Mouse (Mus musculus): ENCODE results near the gene Rhox1. TPM values are rescaled to one million over a fixed set of nuclear protein-coding genes. Genes with fewer than 3 reads are reported as not detected.
"Not testable (repeated sequence)": the region's sequence is repeated elsewhere in the genome, so short reads cannot be mapped to it uniquely, and the experiment has no call there.

Rhox1 gene
- polyA plus RNA-seq (2016; fragmentation: Nextera tagmentation; extraction: Ambion mirVana): not detected in 2 replicates

DNA sequence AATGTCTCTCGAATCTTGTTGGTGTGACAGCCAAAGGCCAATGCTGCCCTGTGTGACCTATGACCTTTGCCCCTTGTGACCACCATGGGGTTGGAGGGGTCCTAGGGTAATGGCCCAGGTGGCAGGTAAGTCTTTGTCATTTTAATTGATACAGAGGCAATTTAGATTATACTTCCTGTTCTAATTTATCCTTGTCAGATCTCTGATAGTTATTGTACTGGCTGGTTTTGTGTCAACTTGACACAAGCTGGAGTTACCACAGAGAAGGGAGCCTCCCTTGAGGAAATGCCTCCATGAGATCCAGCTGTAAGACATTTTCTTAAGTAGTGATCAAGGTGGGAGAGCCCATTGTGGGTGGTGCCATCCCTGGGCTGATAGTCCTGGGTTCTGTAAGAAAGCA, at the start of gene Rhox1:
TSS of gene Rhox1 (minus strand) at position 101 of the 400 bp plus-strand sequence.
- not testable (repeated sequence) for H3K27ac ChIP-seq (ENCODE audit: poor library complexity, severe bottlenecking); H3K4me3 ChIP-seq; ATAC-seq (ENCODE audit: insufficient number of reproducible peaks, low FRiP score); H3K9ac ChIP-seq; H3K9me3 ChIP-seq (replicated peaks); H3K4me2 ChIP-seq; H3K4me1 ChIP-seq (replicated peaks); H3K36me3 ChIP-seq; H3K27me3 ChIP-seq (replicated peaks)
- WGBS: 70% methylated on average over 1 of the region's 1 CpGs

DNA sequence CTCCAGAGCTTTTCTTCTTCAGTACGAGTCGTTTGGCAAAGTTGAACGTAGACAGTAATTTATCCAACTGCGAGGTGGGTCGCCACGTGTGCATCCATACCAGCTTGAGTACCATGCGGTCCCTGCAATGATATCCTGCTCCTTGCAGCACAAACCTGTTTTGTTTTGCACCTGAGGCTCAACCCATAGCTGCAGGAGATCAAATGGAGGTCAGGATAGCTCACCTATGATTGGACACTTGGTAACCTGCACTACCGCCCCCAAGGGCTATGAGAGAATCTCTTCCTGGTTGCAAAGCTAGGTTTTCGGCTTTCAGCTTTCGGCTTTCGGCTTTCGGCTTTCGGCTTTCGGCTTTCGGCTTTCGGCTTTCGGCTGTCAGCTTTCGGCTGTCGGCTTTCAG, 43.0 kb upstream of the Rhox1 start, which contains the start of gene Rhox4a:
TSS of gene Rhox4a (plus strand) at position 301 of the 400 bp plus-strand sequence.
- H3K9ac ChIP-seq; H3K36me3 ChIP-seq; ATAC-seq (ENCODE audit: insufficient number of reproducible peaks, low FRiP score); H3K27ac ChIP-seq (ENCODE audit: poor library complexity, severe bottlenecking); H3K4me2 ChIP-seq; H3K4me1 ChIP-seq (replicated peaks); H3K27me3 ChIP-seq (replicated peaks); H3K9me3 ChIP-seq (replicated peaks); H3K4me3 ChIP-seq: not testable (repeated sequence)
- WGBS: 91% methylated on average over 11 of the region's 19 CpGs

DNA sequence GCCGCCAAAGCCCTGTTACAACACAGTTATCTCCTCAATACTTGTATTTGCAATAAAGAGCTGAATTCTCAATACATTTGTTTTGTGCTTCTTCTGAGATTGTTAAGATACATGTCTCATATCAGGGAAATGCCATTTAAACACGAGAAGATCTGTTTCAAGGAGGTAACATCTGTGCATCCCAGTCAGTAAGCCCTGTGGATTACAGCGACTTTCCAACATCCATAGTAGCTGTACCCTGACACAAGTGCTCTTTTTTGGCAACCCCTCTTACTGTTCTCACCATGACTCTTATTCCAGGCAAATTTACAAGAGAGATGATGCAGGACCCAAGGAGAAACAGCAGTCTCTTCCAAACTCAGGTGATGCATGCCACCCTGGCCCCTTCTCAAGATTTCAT, 27.6 kb upstream of the Rhox1 start, which contains the start of gene Rhox3a:
TSS of gene Rhox3a (plus strand) at position 301 of the 400 bp plus-strand sequence.
- H3K9ac ChIP-seq; H3K27me3 ChIP-seq (replicated peaks); H3K36me3 ChIP-seq; H3K4me1 ChIP-seq (replicated peaks); H3K4me3 ChIP-seq; ATAC-seq (ENCODE audit: insufficient number of reproducible peaks, low FRiP score); H3K27ac ChIP-seq (ENCODE audit: poor library complexity, severe bottlenecking); H3K4me2 ChIP-seq; H3K9me3 ChIP-seq (replicated peaks): not testable (repeated sequence)
- 89% methylated on average over 1 of the region's 3 CpGs for whole genome bisulfite sequencing

DNA sequence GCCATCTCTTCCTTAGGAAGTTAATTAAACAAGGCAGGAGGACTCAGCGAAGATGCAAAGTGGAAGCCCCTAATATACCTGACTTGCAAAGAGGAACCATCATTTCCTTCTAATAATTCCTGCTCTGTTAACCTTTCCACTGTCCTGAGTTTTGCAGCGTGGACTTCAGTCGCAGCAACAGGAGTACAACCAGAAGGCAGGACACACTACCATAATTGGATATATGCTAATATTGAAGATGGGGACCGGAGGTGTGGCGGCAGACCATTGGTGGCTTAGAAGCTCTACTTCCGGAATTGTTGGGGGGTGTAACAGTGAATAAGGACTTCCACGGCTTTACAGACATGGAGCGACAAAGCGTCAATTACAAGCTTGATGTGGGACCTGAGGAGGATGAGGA, 22.6 kb upstream of the Rhox1 start, which contains the start of gene Rhox2a:
TSS of gene Rhox2a (plus strand) at position 301 of the 400 bp plus-strand sequence.
- H3K9ac ChIP-seq; H3K27me3 ChIP-seq (replicated peaks); ATAC-seq (ENCODE audit: insufficient number of reproducible peaks, low FRiP score); H3K4me2 ChIP-seq; H3K36me3 ChIP-seq; H3K4me3 ChIP-seq; H3K9me3 ChIP-seq (replicated peaks); H3K27ac ChIP-seq (ENCODE audit: poor library complexity, severe bottlenecking); H3K4me1 ChIP-seq (replicated peaks): not testable (repeated sequence)
- WGBS: 100% methylated on average over 2 of the region's 9 CpGs

DNA sequence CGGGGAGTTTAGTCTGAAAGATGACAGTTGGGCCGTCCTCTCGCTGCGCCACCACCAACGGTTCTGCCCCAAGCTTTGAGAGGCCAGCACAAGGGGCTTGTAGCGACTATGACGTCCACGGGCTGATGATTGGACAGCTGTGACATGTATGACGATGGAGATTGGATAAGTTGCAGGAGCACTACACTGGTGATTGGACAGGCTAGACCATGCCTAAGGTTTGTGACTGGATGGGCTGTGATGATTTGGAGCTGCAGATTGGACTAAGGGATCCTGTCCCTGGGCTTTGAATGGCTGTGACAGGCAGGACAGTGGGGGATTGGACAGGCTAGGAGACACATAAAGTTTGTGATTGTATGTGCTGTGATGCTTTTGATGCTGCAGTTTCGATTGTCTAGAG, 11.1 kb downstream of the Rhox1 start, which contains the start of gene Gm9:
TSS of gene Gm9 (minus strand) at position 101 of the 400 bp plus-strand sequence.
- Histone ChIP-seq H3K27me3 (replicated peaks) (no peaks in the 10 kb centered on the region), H3K36me3 (no peaks in the 10 kb centered on the region), H3K4me2 (no peak within 1 kb of the TSS), H3K9me3 (replicated peaks) (no peaks in the 10 kb centered on the region; the same call in 1 of the 2 replicates), H3K4me3 (no peak within 1 kb of the TSS), H3K9ac (no peak within 1 kb of the TSS), H3K27ac (ENCODE audit: poor library complexity, severe bottlenecking) (no peak within 1 kb of the TSS), H3K4me1 (replicated peaks) (no peaks in the 10 kb centered on the region)
- no peak for ATAC-seq (ENCODE audit: insufficient number of reproducible peaks, low FRiP score)
- WGBS: 80% methylated on average over 10 of the region's 10 CpGs

DNA sequence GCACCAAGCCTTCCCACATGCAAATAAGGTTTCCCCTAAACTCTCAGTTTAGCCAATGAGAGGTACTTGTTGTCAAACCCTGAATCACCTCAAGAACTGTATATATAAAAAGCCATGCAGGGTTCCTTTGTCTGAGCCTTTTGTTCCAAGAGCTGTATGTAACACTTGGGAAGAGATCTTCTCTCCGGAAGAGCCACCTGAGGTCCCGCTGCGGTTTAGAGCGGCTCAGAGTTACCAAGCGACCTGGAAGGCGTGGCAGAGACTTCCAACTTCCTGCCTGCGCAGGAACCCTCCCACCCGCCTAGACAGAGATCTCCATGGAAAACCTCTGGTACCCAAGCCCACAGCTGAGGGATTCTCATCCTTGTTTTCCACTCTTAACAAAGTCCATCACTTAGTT, 23.4 kb downstream of the Rhox1 start:
- H3K36me3 ChIP-seq: no peaks in the 10 kb centered on the region
- 43% methylated on average over 8 of the region's 8 CpGs for WGBS
- no peaks in the 10 kb centered on the region for H3K4me1 ChIP-seq (replicated peaks)
- H3K9ac ChIP-seq: no peak overlapping the region
- ATAC-seq (ENCODE audit: insufficient number of reproducible peaks, low FRiP score): no peak
- H3K27ac ChIP-seq (ENCODE audit: poor library complexity, severe bottlenecking): no peak overlapping the region
- no peaks in the 10 kb centered on the region for H3K27me3 ChIP-seq (replicated peaks)
- no peak overlapping the region for H3K4me3 ChIP-seq
- no peaks in the 10 kb centered on the region for H3K9me3 ChIP-seq (replicated peaks)
- no peak overlapping the region for H3K4me2 ChIP-seq

DNA sequence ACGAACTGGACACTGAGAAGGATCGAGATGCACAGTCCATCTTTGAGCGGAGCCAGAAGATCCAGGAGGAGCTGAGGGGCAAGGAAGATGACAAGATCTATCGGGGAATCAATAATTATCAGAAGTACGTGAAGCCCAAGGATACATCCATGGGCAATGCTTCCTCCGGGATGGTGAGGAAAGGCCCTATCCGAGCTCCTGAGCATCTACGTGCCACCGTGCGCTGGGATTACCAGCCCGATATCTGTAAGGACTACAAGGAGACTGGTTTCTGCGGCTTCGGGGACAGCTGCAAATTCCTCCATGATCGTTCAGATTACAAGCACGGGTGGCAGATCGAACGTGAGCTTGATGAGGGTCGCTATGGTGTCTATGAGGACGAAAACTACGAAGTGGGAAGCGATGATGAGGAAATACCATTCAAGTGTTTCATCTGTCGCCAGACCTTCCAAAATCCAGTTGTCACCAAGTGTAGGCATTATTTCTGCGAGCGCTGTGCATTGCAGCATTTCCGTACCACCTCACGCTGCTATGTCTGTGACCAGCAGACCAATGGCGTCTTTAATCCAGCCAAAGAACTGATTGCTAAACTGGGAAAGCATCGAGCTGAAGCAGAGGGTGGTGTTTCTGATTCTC, 30.2 kb downstream of the Rhox1 start:
- peak overlapping the region; percentile 77 for H3K9ac ChIP-seq
- H3K27ac ChIP-seq (ENCODE audit: poor library complexity, severe bottlenecking): no peak overlapping the region
- no peaks in the 10 kb centered on the region for H3K4me1 ChIP-seq (replicated peaks)
- 26% methylated on average over 28 of the region's 28 CpGs for WGBS
- no peaks in the 10 kb centered on the region for H3K27me3 ChIP-seq (replicated peaks)
- peak overlapping the region; percentile 81 for H3K4me2 ChIP-seq
- H3K4me3 ChIP-seq: peak overlapping the region; percentile 72
- no peaks in the 10 kb centered on the region for H3K9me3 ChIP-seq (replicated peaks)
- ATAC-seq (ENCODE audit: insufficient number of reproducible peaks, low FRiP score): no peak
- H3K36me3 ChIP-seq: no peaks in the 10 kb centered on the region

DNA sequence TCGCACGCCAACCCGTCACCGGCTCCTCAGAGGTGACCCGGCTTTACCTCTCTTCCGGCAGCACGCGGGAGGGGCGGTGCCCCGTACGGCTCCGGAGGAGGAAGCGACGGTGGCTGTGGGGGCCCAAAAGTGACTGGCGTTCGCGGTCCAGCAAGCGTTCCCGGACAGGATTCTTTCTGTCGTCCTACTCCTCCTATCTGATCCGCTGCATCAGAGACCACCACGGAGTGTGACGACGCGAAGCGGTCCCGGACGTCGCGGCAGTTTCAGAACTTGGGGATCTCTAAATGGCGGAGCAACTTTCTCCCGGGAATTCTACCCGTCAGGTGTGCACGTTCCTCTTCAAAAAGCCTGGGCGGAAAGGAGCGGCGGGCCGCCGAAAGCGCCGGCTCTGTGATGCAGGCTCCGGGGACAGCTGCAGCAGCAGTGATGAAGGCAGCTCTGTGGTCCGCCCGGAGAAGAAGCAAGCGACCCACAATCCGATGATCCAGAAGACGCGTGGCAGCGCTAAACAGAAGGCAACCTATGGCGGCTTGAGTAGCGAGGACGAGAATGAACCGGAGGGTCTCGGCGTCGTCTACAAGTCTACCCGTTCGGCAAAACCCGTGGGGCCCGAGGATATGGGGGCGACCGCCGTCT, 30.8 kb downstream of the Rhox1 start, which contains the start of the genes Ndufa1 and Rnf113a1:
TSS of gene Ndufa1 (minus strand) at position 59 of the 639 bp plus-strand sequence.
TSS of gene Rnf113a1 (plus strand) at position 141 of the 639 bp plus-strand sequence.
- no peaks in the 10 kb centered on the region for H3K36me3 ChIP-seq
- H3K27me3 ChIP-seq (replicated peaks): no peaks in the 10 kb centered on the region
- WGBS: 15% methylated on average over 62 of the region's 63 CpGs
- peak within 1 kb of the TSS; percentile 81 for H3K4me2 ChIP-seq
- H3K9me3 ChIP-seq (replicated peaks): no peaks in the 10 kb centered on the region
- peak within 1 kb of the TSS; percentile 77 for H3K9ac ChIP-seq
- H3K4me1 ChIP-seq (replicated peaks): no peaks in the 10 kb centered on the region
- peak; percentile 86 for ATAC-seq (ENCODE audit: insufficient number of reproducible peaks, low FRiP score)
- H3K27ac ChIP-seq (ENCODE audit: poor library complexity, severe bottlenecking): peak within 1 kb of the TSS; percentile 54; the same call in 1 of the 2 replicates
- H3K4me3 ChIP-seq: peak within 1 kb of the TSS; percentile 72

DNA sequence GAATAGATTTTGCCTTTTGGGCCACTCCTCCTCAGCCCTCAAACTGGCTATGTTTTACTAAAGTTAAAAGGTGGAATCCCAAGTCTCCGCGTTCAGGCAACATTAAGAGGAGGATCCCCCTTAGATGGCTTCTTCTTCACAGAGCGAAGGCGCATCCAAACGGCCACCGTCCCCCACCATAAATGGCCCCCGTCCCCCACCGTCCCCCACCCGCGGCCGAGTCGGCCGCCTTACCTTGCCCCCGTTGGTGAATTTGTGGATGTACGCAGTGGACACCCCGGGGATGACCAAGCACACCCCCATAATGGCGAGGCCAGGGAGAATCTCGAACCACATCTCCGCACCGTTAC, 31.3 kb downstream of the Rhox1 start:
- Histone ChIP-seq H3K9ac (peak overlapping the region; percentile 77), H3K36me3 (no peaks in the 10 kb centered on the region), H3K9me3 (replicated peaks) (no peaks in the 10 kb centered on the region), H3K4me3 (peak overlapping the region; percentile 72), H3K4me1 (replicated peaks) (no peaks in the 10 kb centered on the region), H3K4me2 (peak overlapping the region; percentile 81), H3K27me3 (replicated peaks) (no peaks in the 10 kb centered on the region), H3K27ac (ENCODE audit: poor library complexity, severe bottlenecking) (no peak overlapping the region)
- 15% methylated on average over 20 of the region's 20 CpGs for WGBS
- ATAC-seq (ENCODE audit: insufficient number of reproducible peaks, low FRiP score): 0 out of 2 replicates have a peak, but pooled peaks have one; percentile 2

DNA sequence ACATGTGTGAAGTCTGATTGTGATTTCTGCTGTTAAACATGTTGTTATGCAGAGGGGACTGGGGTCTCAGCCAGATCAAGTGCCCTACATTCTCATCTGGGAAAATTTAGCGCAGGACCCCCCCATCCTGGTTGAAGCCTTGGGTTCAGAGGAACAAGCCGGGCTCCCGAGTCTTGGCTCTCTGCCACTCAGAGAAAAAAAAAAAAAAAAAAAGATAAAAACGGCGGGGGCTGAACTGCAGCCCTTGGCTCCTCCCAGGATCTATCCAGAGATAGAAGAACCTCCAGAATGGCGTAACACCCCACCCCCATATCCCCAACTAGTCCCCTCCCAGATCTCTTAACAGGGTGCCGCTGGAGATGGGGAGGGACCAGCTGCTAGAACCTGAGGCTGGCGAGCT, 37.7 kb downstream of the Rhox1 start:
- not testable (repeated sequence) for H3K4me1 ChIP-seq (replicated peaks); H3K4me3 ChIP-seq; H3K27me3 ChIP-seq (replicated peaks); H3K9me3 ChIP-seq (replicated peaks); H3K36me3 ChIP-seq; H3K27ac ChIP-seq (ENCODE audit: poor library complexity, severe bottlenecking); H3K9ac ChIP-seq; ATAC-seq (ENCODE audit: insufficient number of reproducible peaks, low FRiP score)
- WGBS: 39% methylated on average over 8 of the region's 8 CpGs
- peak overlapping the region; percentile 48 for H3K4me2 ChIP-seq

DNA sequence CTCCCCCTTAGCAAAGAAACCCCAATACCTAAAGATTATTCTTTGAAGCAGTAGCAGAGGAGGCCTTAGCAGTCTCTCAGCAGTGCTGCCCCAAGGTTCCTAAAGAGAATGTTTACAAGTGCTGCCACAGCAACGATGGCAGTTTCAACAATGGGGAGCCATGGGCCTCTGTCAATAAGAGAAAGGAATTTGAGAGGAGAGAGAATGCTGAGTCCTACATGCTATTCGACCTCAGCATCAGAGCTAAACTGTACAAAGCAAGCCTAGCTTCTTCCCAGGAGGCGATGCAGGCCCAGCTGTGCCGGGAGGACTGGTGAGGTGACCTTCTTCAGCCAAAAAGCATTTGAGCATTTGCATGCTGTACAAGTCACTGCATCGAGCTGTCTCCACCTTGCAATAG, 53.3 kb downstream of the Rhox1 start, which contains the start of gene Akap14:
TSS of gene Akap14 (minus strand) at position 101 of the 400 bp plus-strand sequence.
- ATAC-seq (ENCODE audit: insufficient number of reproducible peaks, low FRiP score): no peak

More for the DNA sequence above, 53.3 kb downstream of the Rhox1 start, which contains the start of gene Akap14:
- Histone ChIP-seq H3K36me3 (no peaks in the 10 kb centered on the region), H3K27me3 (replicated peaks) (no peaks in the 10 kb centered on the region), H3K27ac (ENCODE audit: poor library complexity, severe bottlenecking) (no peak within 1 kb of the TSS), H3K4me3 (no peak within 1 kb of the TSS), H3K4me1 (replicated peaks) (no peaks in the 10 kb centered on the region), H3K9me3 (replicated peaks) (no peaks in the 10 kb centered on the region), H3K9ac (no peak within 1 kb of the TSS), H3K4me2 (no peak within 1 kb of the TSS)
- 56% methylated on average over 5 of the region's 5 CpGs for WGBS
